Mouse (Mus musculus) embryo, embryonic 10.5 days (tissue): Measurements from ENCODE around the gene Bsdc1.

Experiments used
- DNase-seq: peaks from one replicate; pipeline ENCODE4 v3.0.0-alpha.2; 2015; ENCODE audit warnings: low spot score

Gene Bsdc1

DNA sequence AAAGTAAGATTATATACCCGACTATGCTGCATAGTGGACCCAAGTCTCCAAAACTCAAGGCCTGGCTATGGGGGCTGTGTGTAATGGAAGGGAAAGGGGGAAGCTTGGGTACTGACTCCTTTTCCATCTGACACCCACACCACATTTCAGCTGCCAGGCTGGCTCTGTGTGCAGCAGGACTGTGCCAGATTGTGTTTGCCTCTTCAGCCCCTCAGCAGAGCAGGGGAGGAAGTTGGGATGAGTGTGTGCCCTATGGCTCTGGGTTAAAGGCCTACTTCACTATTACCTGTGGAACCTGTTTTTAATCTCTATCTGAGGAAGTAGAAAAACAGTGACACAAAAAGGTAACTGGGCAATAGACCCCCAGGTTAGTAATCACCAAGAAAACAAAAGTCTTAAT lies 19.7 kb downstream of the Bsdc1 start:
- DNase-seq, result no peak

DNA sequence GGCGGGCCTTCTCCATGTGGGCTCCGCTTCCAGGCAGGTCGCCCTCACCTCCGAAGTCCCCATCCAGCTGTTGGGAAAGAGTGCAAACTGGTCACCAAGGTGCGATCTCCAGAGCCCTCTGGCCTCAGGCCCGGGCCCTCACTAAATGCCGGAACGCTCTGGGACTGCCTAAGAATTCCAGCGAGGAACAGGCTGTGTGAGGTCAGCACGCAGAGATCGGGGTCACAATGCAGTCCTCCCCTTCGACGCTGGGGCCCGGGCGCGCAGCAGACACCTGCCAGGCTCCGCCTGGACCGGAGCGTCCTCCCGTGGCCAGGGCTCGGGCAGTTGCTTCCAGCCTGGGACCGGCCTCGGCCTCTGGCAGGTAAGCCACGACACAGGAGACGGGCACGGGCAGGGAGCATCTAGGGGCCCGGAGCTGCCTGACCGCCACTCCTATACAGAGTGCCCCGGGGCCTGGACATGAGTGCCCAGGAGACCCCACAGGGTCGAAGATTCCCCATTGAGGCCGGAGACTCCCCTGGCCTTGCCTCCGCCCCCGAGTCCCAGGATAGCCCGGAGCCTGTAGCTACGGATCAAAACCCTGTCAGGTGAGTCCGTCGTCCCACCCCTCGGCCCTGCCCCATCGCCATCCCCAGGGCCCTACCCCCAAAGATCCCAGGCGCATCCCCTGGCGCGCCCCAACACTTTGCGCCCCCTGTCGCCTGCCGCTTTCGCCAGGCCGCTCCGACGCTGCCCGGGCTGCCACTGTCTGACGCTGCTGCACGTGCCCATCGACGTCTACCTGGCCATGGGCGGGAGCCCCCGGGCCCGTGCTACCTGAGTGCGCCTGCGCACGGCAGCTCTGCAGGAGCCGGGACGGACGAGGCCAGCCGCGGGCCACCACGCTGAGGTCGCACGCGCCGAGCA lies 29.8 kb downstream of the Bsdc1 start, which contains the start of the genes Tssk3 and Fam229a:
Gene Tssk3 (minus strand): TSS at position 51 of the 909 bp plus-strand sequence.
Gene Fam229a (plus strand): TSS at position 219 of the 909 bp plus-strand sequence.
- peak; percentile 50 for DNase-seq

DNA sequence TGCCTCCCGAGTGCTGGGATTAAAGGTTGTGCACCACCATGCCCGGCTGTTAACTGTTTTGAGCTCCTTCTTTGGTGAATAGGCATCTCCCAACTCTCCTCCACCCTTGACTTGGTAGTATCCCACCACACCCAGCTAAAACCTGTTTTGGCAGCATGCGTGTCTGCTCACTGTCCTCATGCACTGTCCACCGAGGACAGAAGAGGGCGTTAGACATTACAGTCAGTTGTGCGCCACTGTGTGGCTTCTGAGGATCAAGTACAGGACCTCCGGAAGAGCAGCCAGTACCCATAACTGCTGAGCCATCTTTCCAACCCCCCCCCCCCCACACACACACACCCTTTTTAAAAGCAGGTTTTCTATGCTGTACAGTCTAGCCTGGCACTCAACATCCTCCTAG lies 33.3 kb downstream of the Bsdc1 start:
- DNase-seq, result no peak

DNA sequence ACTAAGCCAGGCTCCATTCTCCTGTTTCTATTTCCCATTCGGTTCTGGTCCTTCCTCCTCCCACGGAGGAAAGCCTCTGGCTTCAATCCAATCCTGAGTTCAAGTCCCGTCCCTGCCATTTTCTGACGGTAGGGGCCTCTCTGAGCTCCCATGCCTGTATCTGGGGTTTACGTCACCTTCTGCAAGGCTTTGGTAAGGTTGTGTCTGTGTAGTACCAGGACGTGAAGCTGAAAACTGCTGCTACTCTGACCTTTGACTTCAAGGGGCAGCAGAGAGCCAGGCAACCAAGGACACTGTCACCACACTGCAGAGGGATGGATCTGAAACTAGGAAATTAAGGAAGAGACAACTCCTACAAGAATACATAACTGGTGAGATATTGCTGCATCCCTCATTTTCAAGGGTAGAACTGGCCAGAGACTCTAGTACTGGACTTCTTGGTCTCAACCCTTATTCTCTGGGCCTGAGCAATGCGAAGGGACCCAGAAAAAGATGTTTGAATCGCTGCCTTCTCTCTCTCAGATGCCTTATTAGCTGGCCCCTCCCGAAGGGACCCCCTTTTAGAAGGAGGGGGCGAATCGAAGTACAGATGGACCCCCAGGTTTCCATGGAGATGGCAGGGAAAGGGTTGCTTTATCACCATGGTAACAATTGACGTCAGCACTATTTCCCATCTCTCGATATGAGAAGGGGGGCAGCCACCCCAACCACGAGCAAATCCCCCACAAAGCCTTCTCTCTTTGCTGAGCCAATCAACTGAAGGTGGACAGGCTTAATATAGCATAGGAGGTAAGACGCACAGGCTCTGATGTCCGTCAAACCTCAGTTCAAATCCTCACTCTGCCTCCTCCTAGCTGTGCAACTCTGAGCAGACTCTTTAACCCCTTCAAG lies 34.5 kb downstream of the Bsdc1 start:
- DNase-seq, result peak; percentile 58

DNA sequence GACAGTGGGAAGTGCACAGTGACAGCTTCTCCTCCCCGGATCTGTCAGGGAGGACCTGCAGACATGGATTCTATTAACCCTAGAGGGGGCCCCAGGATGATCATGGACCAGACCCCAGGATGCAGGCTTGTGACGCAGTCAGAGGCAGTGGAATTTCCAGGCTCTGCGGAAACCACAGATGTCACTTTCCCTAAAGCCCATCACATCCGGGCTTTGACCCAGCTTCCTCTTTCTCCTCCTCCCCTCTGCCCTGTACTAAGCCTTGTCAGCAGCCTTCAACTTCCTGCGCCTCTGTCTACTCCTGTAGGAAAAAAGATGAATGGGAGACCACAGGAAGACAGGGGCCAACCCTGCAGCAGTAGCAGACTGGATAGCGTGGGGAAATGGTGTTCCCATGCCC lies 35.2 kb downstream of the Bsdc1 start:
- peak; percentile 40 for DNase-seq

DNA sequence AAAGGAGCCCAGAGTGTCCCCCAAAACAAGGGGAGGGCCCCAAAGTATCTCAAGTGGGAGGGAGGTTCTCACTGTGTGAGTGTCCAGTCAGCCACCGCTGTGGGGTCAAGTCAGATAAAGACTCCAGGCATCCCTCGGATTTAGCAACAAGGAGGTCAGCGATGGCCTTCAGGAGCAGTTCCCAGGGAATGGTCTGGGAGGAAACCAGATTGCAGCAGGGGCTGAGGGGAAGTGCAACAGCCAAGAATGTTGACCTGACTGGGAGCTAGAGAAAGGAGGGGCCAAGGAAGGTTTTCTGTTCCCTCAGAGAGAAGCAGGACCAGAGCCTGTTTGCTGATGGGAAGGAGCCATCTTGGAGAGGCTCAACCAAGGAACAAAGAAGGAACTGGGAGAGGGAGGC lies 37.6 kb downstream of the Bsdc1 start:
- DNase-seq, result no peak

DNA sequence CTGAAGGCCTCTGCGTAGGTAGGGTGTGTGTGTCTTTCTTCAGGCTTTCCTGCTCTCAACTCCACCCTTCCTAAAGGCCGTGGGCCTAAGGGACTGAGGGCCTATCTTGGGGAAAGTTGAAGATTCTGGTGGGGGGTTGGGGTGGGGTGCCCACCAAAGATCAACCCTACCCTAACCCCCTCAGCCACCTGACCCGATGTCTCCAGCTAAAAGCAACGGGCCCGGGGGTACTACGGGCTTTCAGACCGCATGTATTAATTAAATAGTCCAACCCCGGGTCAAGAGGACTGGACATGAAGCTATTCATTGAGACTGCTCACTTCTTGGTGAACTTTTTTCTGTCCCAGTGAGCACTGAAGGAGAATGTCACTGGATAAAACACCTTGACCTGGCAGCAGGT lies 38.6 kb downstream of the Bsdc1 start:
- no peak for DNase-seq

DNA sequence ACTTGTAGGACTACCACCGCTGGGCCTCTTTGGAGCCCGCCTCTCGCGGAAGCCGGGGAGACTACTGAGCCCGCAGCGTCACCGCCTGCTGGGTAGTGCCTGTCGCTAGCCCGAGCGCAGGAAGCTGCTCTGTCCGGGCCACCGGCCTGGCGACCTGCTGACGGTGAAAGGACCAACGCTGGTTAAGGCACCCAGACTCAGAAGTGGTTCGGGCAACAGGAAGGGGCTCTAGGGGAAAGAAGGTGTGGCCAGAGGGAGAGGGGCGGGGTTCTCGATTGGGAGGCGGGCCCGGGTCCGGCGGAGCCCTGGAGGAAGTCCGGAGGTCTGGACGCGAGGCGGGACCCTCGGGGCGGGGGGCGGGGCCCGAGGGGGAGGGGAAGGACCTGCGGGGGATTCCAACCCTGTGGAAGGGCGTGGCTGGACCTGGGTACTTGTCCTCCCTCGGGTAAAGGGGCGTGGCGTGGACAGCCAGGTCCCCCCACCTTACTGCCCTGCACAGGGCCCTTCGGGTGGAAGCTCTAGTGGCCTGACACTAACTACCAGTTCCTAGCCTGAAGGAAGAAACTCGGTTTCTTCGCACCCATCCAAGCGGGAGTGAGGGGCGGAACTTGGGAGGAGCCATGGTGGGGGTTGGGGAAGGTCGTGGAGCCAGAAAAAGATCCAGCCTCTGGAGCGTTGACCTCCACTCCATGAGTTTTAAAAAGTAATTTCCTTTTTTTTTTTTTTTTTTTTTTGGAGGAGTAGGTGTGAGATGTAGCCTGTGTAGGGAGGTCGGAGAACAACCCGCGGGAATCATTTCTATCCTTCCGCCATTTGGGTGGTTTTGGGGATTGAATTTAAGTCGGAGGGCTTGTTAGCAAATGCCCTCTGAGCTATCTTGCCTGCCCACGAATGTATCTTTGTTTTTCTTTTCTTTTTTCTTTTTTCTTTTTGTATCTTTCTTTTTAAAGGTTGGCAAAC lies 39.5 kb downstream of the Bsdc1 start:
- DNase-seq, result peak; percentile 94

DNA sequence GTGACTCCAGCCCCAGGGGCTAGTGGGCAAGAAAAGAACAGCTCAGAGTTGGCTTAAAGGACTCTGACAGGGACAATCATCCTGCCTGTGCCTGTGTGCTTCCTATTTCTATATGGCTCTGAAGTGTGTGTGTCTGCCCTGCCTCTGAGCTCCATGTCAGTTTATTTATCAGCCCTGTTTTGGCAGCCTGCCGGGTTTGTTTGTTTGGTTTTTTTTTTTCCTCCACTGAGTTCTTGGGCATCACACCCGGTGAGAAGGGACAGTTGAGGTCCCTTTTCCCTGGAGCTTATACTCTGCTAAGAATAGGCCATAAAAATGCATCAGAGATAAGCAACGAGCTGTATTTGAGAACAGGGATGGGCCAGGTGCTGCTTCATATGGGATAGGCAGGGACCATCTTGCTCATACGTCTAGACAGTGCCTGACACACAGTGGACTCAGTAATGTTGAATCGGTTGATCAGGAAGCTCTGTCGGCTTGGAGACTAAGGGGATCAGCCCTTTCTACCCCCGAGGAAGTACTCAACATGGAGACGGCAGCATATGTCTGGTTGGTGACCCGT lies 41.0 kb downstream of the Bsdc1 start:
- no peak for DNase-seq

DNA sequence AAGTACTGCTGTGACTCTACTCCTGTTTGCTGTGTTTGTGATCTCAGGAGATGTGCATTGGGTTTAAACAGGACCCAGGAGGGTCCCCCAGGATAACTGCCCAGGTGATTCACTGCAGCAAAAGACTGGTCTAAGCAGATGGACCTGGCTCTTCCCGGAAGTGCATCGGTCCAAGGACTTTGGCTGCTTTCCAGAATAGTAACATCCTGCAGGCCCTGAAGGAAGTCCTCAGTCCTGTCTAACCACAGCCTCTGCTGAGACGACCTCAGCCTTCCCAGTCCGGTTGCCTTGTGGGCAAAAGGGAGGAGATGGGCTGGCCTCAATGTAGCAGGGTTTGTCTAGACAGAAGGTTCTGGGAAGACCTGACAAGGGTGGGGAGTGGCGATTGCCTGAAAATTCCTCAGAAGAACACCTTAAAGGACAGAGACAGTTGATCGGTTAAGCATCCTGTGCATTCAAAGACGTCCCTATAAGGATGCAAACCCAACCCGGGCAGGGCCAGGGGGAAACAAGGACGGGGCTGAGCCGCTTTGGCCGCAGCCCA lies 41.6 kb downstream of the Bsdc1 start:
- DNase-seq, result no peak

DNA sequence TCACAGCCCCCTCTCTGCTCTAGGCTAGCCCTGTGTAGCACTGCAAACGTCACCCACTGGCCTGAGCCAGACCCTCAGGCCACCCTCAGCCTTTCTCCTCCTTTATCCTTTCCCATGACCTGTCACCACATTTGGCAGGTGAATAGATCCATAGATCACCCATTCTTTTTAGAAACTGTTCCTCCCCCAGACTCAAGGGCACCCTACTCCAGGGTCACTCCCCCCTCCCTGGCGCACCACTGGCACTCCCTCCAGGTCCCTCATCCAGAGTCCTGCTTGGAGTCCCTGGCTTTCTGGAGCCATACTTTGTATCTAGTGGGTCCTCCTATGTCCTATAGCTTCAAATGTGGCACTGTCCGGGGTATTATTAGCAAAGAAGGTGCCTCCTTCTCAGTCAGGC lies 44.1 kb downstream of the Bsdc1 start:
- DNase-seq, result no peak

DNA sequence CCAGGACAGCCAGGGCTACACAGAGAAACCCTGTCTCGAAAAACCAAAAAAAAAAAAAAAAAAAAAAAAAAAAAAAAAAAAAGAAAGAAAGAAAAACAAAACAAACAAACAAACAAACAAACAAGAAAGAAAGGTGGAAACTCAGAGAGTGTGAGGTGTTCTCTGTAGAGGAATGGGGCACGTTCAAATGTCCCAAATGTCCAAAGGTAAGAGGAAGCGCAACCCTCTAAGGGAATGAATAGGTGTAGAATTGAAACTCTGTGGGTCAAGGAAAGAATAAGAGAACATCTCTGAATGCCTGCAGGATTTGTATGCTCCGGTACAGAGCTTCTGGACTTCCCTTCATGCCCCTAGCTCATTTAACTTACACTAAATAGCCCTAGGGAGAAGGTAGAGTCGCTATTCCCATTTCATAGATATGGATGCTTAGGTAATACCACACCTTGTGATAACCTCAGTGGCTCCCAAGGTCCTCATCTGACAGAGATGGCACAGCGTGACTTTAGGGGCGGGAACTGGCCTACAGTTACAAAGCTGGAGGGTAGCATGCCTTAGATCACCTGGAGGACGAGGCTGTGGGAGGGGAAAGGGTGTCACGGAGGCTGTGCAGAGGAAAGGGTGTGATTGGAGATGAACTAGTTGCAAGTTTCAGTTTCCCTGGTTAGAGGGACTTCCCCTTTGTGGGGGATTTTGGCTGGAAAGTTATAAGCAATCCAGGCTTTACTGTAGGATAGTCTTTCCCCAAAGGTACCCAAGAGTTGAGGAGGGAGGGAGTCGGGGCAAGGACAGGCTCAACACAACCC lies 46.3 kb downstream of the Bsdc1 start:
- DNase-seq, result no peak

DNA sequence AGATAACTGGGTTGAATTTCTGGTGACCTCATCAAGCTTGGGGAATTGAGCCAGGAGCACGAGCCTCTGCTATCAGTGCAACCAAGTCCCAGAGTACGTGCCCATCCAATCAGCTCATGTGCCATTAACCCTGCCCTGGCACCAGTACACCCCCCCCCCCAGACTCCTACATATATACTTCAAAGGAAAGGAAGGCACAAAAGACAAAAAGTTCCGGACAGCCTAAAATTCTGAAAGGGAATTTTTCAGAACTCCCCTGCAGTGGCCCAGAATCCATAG lies 46.8 kb downstream of the Bsdc1 start:
- no peak for DNase-seq

DNA sequence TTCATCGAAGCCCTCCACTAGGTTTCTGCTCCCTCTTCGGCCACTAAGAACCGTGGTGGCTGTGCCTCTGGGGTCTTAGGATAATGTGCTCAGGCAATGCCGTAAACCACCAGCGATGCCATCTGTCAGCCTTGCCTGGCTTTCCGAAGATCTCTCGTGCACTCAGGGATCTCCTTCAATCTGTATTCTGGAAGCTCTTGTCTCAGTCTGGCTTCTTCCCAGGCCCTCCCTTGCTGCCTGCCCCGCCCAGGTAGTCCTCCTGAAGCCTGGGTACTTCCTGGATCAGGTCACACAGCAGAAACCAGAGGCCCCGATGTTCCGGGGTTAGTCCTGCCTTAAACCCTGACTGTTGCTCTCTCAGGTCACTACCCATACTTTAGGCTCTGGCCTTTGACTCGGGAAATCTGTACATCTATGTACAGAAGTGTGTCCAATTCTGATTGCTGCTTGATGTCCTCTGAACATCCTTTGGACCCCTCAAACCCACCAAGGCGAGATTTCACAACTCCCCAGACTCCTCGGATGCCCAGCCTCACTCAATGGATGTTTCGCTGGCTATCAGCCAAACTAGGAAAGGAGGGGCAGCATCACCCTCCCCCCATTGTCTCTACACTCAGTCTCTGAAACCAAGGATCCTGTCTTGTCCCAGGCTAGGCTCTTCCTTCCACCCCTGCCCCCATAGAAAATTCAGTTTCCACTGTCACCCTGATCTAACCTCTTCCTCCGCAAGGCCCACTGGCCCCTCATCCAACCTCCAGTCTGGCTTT lies 47.6 kb downstream of the Bsdc1 start:
- DNase-seq, result no peak

DNA sequence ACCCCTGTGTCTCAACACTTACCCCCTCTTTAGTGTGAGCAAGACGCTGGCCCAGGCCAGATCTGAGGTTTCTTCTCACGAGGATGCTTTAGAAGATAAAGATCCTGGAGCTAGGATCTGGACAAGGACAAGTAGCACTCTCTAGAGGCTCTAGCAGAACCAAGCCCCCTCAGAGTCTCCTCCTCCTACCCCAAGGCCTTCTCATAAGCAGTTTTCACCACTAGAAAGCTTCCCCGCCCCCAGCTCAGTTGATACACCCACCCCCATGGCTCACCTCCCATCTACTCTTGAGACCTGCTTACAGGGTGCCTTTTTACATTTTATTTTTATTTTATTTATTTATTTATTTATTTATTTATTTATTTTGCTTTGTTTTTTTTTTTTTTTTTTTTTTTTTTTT lies 48.3 kb downstream of the Bsdc1 start:
- no peak for DNase-seq

DNA sequence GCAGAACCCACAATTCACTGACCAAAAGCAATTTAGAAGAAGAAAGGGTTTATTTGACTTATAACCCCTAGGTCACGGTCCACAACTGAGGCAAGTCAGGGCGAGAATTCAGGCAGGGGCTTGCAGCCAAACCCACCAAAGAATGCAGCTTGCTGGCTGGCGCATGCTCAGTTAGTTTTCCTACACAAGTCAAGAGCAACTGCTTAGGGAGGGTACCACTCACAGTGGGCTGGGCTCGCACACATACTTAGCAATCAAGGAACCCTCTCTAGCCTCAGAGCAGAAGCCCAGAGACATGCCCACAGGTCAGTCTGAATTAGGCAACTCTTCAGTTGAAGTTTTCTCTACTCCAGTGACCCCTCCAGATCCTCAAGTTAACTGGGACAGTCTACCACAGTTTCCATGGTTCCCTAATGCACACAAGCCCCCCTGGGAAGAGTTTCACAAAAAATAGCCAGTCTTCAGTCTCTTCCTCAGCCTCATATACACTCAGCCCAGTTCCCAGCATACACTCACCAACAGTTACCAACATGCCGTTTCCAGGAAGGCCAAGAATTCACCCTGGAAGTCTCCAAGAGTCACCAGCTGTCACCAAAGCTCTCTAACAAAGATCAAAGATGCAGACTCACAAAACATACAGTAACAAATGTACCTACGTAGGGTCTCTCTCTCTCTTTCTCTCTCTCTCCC lies 49.5 kb downstream of the Bsdc1 start:
- peak; percentile 50 for DNase-seq

DNA sequence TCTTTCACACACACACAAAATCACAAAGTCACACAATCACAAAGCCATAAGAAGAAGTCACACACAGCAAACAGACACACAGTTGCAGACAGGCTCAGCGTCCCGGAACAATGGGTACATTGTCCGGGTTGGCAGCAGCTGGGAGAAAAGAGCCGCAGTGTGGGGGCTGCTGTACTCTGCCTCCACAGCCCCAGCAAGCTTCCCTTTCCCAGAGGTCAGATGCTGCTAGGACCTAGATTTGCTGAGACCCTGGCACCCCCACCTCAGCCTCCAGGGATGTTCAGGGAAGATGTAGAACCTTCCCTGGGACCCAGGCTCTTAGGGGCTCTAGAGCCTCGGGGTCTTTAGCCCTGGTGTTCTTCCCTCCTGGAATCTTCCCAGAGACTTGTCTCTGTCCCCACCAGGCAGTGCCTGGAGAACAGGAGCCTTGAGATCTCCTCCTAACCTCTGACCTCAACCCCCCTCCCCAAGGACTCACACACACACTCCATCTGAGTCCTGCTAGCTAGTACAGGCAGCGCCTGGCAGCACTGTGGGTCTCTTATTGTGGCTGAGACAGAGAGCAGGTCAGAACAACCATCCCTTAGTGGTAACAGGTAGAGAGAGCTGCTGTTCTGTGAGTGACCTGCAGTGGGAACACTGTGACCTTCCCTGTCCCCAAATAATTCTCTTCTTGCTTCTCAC lies 50.2 kb downstream of the Bsdc1 start:
- peak; percentile 57 for DNase-seq

DNA sequence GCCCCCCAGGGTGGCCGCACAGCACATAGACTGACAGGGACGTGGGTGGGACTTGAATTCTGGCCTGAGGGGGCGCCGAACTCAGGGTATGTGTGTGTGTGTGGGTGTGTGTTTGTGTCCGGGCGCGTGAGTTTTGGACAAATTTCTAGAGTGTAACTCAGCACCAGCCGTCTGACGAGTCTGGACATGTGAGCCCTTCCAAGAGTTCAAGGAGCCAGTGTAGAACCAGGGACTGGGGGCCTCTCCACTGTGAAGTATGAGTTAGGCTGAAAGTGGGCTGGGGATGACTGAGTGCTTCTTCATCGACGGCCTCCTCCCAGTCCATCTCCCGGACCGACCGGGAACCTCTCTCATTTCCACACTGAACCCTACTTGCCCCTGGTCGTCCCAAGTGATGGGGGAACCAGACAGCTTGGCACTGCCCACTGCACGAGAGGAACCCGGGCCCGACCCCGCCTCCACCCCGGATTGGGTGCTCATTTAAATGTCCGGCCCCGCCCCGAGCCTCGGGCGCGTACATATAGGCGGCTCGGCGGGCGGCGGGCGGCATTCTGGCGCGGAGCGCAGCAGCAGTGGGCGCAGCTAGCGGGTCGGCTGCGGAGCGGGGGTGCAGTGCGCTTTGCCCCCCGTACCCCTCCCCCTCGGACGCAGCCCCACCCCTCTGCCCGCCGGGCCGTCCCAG lies 51.8 kb downstream of the Bsdc1 start, which contains the start of gene Marcksl1:
Gene Marcksl1 (plus strand): TSS at position 496 of the 682 bp plus-strand sequence.
- peak; percentile 93 for DNase-seq
